Mouse (Mus musculus): ENCODE measurements at regions not wholly inside any gene's neighbourhood (a gene's known extent, or its start where the extent isn't known, plus 50 kb on each side); places are given as distances from the start of the nearest gene placed in this dataset.

DNA sequence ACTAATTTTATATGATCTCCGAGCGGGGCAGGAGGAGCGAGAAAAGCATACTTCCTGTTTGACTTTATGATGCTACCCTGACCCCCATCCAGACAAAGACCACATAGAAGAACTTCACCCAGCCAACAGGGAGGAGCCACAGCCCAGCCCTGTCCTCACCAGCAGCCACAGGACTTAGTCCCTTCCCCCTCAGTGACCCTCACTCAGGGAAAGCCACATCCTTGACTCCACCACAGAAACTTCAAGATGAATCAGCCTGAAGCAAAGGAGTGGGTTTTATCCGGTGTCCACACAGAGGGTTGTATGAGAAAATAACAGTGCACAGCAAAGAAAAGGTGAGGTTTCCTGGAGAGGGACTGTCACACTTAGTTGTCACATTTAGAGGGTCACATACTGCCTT, 141.4 kb upstream of the Jarid2 start:
- TF ChIP-seq CTCF (IDR thresholded peaks at IDR 0.05; ENCODE audit: low read depth) (no peak), EP300 (optimal IDR thresholded peaks at IDR 0.05) (no peak)

Measured in stomach, postnatal 0 days (tissue).